Mouse (Mus musculus): ENCODE results near the gene Rnf39.
"Not testable (repeated sequence)": the region's sequence is repeated elsewhere in the genome, so short reads cannot be mapped to it uniquely, and the experiment has no call there.

DNA sequence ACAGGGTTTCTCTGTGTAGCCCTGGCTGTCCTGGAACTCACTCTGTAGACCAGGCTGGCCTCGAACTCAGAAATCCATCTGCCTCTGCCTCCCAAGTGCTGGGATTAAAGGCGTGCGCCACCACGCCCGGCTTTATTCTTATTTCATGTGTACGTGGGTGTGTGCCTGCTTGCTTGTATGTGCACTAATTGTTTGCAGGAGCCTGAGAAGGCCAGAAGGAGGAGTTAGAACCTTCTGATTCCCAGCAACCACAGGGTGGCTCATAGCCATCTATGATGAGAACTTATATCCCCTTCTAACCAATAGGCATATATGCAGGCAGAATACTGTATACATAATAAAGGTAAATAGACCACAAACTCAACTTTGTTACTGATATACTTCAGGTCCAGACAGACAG lies 47.9 kb downstream of the Rnf39 start:
- TF ChIP-seq CTCF (IDR thresholded peaks at IDR 0.05; ENCODE audit: low read depth, low read length); POLR2A (IDR thresholded peaks at IDR 0.05; ENCODE audit: insufficient read depth, low read length); EP300 (IDR thresholded peaks at IDR 0.05; ENCODE audit: insufficient read depth, low read depth, low read length): not testable (repeated sequence)

Measured in ES-Bruce4 (cell line).